Mouse (Mus musculus) forebrain, embryonic 16.5 days (tissue): ENCODE data around the gene Syne2. TPM values are rescaled to one million over a fixed set of nuclear protein-coding genes. Genes with fewer than 3 reads are reported as not detected.
"Not testable (repeated sequence)": the region's sequence is repeated elsewhere in the genome, so short reads cannot be mapped to it uniquely, and the experiment has no call there.

Experiments used
- ATAC-seq: fragments of 200-750 bp; cut with Nextera tagmentation; 2 replicates; pipeline ENCODE4 v1.8.0; 2017; ENCODE audit warnings: mild to moderate bottlenecking, moderate library complexity
- H3K27ac ChIP-seq: fragments of 300-500 bp; sonication (generic); 2 replicates; pipeline ENCODE4 v1.5.1; 2014; ENCODE audit warnings: low read length, control low read depth
- H3K27me3 ChIP-seq: fragments of 300-500 bp; sonication (generic); replicated peaks from 2 replicates; pipeline ENCODE4 v1.6.1; 2014; ENCODE audit warnings: low read length; ENCODE audit not compliant: control insufficient read depth, insufficient read depth
- H3K36me3 ChIP-seq: fragments of 300-500 bp; sonication (generic); 2 replicates; pipeline ENCODE4 v1.6.1; 2014; ENCODE audit not compliant: control insufficient read depth, insufficient read depth
- H3K4me1 ChIP-seq: fragments of 300-500 bp; sonication (generic); replicated peaks from 2 replicates; pipeline ENCODE4 v1.6.1; 2014; ENCODE audit warnings: low read length; ENCODE audit not compliant: control insufficient read depth, insufficient read depth
- H3K4me2 ChIP-seq: fragments of 300-500 bp; sonication (generic); 2 replicates; pipeline ENCODE4 v1.6.1; 2014; ENCODE audit warnings: mild to moderate bottlenecking, low read length, control low read depth
- H3K4me3 ChIP-seq: fragments of 300-500 bp; sonication (generic); replicated peaks from 2 replicates; pipeline ENCODE4 v1.5.1; 2014; ENCODE audit warnings: mild to moderate bottlenecking, low read length, control low read depth
- H3K9ac ChIP-seq: fragments of 300-500 bp; sonication (generic); replicated peaks from 2 replicates; pipeline ENCODE4 v1.6.1; 2014; ENCODE audit warnings: low read depth, low read length, control low read depth
- H3K9me3 ChIP-seq: fragments of 300-500 bp; sonication (generic); 2 replicates; pipeline ENCODE4 v1.6.1; 2016; ENCODE audit warnings: low read length; ENCODE audit not compliant: control insufficient read depth
- WGBS: fragments of 180-500 bp; shearing (Covaris S2); extraction: QIAGEN DNeasy Blood & Tissue Kit; methylation state at CpG from one replicate; pipeline ENCODE4 v1.1.7; 2014; 5-methylcytosine and 5-hydroxymethylcytosine counted together
- microRNA-seq: library from miRNA; unstranded; fragments of <30 nt; microRNA quantifications from one replicate; pipeline ENCODE4, GENCODE M21; 2017
- polyA plus RNA-seq: library from polyadenylated mRNA; unstranded; fragments of >200 nt; fragmentation: Nextera tagmentation; extraction: Ambion mirVana; gene quantifications from 2 replicates; pipeline ENCODE4 v1.2.1, GENCODE M21; 2015

The Syne2 gene
- polyA plus RNA-seq, 1 experiment from 2014 or later = 110 TPM

DNA sequence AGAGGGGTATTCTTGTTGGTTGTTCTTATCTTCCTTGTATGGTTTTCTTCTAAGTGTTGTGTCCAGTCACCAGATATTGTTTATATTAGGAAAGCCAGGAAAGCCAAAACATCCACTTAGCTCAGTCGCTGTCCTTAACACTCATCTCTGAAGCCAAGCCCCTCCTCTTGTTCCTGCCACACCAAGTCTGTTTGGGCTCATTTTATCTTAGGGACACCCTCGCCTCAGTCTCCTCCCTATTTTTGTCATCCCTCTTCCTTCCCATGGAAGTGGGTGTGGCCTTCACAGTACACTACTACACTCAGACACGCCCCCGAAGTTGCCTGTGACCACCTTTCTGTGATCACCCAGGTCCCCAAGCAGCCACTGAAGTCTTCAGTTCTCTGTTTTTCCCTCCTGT is 314.7 kb downstream of the Syne2 start:
- H3K4me1 ChIP-seq = peaks cover 9% of the 10 kb centered on the region
- 83% methylated on average over 4 of the region's 4 CpGs for WGBS
- H3K27ac ChIP-seq = no peak overlapping the region
- H3K27me3 ChIP-seq = no peaks in the 10 kb centered on the region
- no peak overlapping the region for H3K4me3 ChIP-seq
- no peak overlapping the region for H3K9ac ChIP-seq
- no peaks in the 10 kb centered on the region for H3K9me3 ChIP-seq
- H3K36me3 ChIP-seq = no peaks in the 10 kb centered on the region
- H3K4me2 ChIP-seq = no peak overlapping the region
- no peak for ATAC-seq

DNA sequence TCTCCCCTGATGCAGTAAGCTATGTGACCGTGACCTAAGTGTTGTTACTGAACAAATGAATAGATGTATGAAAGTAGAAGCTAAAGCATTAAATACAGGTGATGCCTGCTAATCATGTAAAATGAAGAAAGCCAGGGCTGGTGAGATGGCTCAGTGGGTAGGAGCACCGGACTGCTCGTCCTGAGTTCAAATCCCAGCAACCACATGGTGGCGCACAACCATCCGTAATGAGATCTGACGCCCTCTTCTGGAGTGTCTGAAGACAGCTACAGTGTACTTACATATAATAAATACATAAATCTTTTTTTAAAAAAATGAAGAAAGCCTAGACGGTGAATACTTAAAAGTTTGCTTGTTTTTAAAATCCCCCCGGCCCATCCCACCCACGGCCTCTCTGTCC is 315.1 kb downstream of the Syne2 start:
- not testable (repeated sequence) for H3K36me3 ChIP-seq, H3K4me3 ChIP-seq, H3K27ac ChIP-seq, ATAC-seq, H3K9ac ChIP-seq, H3K4me1 ChIP-seq, H3K4me2 ChIP-seq, H3K9me3 ChIP-seq, H3K27me3 ChIP-seq
- 86% methylated on average over 9 of the region's 9 CpGs for WGBS

DNA sequence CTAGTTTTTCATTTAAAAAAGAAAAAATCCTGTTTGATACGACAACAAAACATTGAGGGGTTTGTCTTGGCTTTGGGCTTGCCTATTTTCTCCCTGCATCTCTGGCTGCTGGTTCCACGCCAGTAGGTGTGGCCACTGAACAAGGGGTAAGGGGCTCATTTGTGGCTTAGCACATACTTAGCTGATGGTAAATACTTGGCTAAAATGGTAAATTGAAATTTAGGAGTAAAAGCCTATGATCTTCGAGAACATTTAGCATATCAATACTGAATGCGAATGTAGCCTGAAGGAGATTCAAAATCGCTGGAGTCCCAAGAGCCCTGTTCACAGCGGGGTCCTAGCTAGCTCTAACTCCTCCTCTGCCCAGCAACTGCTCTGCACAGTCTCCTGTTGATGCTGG is 318.8 kb downstream of the Syne2 start:
- Histone ChIP-seq H3K9me3 (no peaks in the 10 kb centered on the region), H3K4me3 (no peak overlapping the region), H3K4me2 (no peak overlapping the region), H3K4me1 (peaks cover 9% of the 10 kb centered on the region), H3K27ac (no peak overlapping the region), H3K27me3 (no peaks in the 10 kb centered on the region), H3K9ac (no peak overlapping the region), H3K36me3 (no peaks in the 10 kb centered on the region)
- ATAC-seq = 0 out of 2 replicates have a peak, but pooled peaks have one; percentile 23
- 11% methylated on average over 6 of the region's 6 CpGs for WGBS

DNA sequence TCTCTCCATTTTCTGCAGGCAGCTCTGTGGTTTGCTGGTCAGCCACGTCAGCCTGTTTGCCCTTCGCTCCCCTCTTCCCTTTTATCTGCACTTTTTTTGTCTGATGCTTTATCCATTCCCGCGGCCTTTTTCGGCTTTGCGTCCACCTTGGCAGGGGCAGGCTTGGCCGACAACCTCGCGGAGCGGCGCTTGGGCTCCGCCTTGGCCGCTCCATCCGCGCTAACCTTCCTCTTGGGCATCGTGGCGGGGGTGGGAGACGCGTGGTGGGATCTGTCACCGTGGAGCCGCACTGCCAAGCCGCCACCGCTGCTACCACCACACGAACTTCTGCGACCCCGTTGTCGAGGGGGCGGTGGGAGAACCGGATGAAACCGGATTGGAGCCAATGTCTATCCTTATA is 334.5 kb downstream of the Syne2 start:
- H3K4me3 ChIP-seq = peak overlapping the region; percentile 31
- not testable (repeated sequence) for H3K9me3 ChIP-seq, H3K4me1 ChIP-seq, H3K36me3 ChIP-seq, H3K27me3 ChIP-seq, H3K27ac ChIP-seq, ATAC-seq
- peak overlapping the region; percentile 36; the same call in 1 of the 2 replicates for H3K9ac ChIP-seq
- WGBS = 6% methylated on average over 30 of the region's 30 CpGs
- peak overlapping the region; percentile 48 for H3K4me2 ChIP-seq

Small RNA genes within 50 kb of the gene (microRNA-seq; reads per million reads assigned to microRNA genes)
- gene Mir5101 = 7.7 reads per million, percentile 26 among the genes with 10 or more reads in this experiment

Other genes starting within 250 kb of the Syne2 start
- gene Ppp2r5e, start 221.9 kb upstream of the Syne2 start, polyA plus RNA-seq = 22.1 and 23.8 TPM in 2 replicates
- gene Wdr89, start 148.6 kb upstream of the Syne2 start, polyA plus RNA-seq = 8.5 and 8.6 TPM in 2 replicates
- 14.2 and 16.9 TPM in 2 replicates for gene Sgpp1, start 82.4 kb upstream of the Syne2 start, polyA plus RNA-seq